Mouse (Mus musculus) stomach, embryonic 15.5 days (tissue): ENCODE data around the gene Casp3. TPM values are rescaled to one million over a fixed set of nuclear protein-coding genes. Genes with fewer than 3 reads are reported as not detected.

ENCODE experiments used
- ATAC-seq: fragments of 200-750 bp; cut with Nextera tagmentation; 2 replicates; pipeline ENCODE4 v1.8.0; 2017; ENCODE audit warnings: low read depth, moderate number of reproducible peaks, moderate TSS enrichment; ENCODE audit not compliant: insufficient read depth, low FRiP score
- H3K27ac ChIP-seq: fragments of 300-500 bp; sonication (generic); 2 replicates; pipeline ENCODE4 v1.5.1; 2015; ENCODE audit warnings: mild to moderate bottlenecking, inconsistent platforms
- H3K27me3 ChIP-seq: fragments of 300-500 bp; sonication (generic); replicated peaks from 2 replicates; pipeline ENCODE4 v1.6.1; 2015; ENCODE audit warnings: inconsistent platforms
- H3K36me3 ChIP-seq: fragments of 300-500 bp; sonication (generic); 2 replicates; pipeline ENCODE4 v1.6.1; 2015; ENCODE audit warnings: inconsistent platforms
- H3K4me1 ChIP-seq: fragments of 300-500 bp; sonication (generic); 2 replicates; pipeline ENCODE4 v1.6.1; 2015; ENCODE audit warnings: inconsistent platforms
- H3K4me2 ChIP-seq: fragments of 300-500 bp; sonication (generic); 2 replicates; pipeline ENCODE4 v1.6.1; 2015; ENCODE audit warnings: mild to moderate bottlenecking, inconsistent platforms
- H3K4me3 ChIP-seq: fragments of 300-500 bp; sonication (generic); replicated peaks from 2 replicates; pipeline ENCODE4 v1.5.1; 2015; ENCODE audit warnings: inconsistent platforms
- H3K9ac ChIP-seq: fragments of 300-500 bp; sonication (generic); 2 replicates; pipeline ENCODE4 v1.6.1; 2015; ENCODE audit warnings: inconsistent platforms
- H3K9me3 ChIP-seq: fragments of 300-500 bp; sonication (generic); 2 replicates; pipeline ENCODE4 v1.6.1; 2016; ENCODE audit warnings: inconsistent platforms
- WGBS: fragments of 180-500 bp; shearing (Covaris S2); methylation state at CpG from one replicate; pipeline ENCODE4 v1.1.7; 2015; 5-methylcytosine and 5-hydroxymethylcytosine counted together
- polyA plus RNA-seq: library from polyadenylated mRNA; unstranded; fragments of >200 nt; fragmentation: Nextera tagmentation; extraction: Ambion mirVana; gene quantifications from 2 replicates; pipeline ENCODE4 v1.2.1, GENCODE M21; 2015

Casp3 gene
- polyA plus RNA-seq, 1 experiment from 2014 or later, result 63.5 TPM

- no peak for ATAC-seq
- H3K4me3 ChIP-seq, result no peak overlapping the region
- WGBS, result 90% methylated on average over 4 of the region's 4 CpGs
- peaks cover 25% of the 10 kb centered on the region for H3K36me3 ChIP-seq
- H3K9me3 ChIP-seq, result no peaks in the 10 kb centered on the region
- 0 out of 2 replicates have a peak, but pooled peaks cover 3% of the 10 kb centered on the region for H3K4me1 ChIP-seq
- no peak overlapping the region for H3K27ac ChIP-seq
- no peaks in the 10 kb centered on the region for H3K27me3 ChIP-seq
- no peak overlapping the region for H3K9ac ChIP-seq
- no peak overlapping the region for H3K4me2 ChIP-seq
Observed at GRCm38 (mm10) chr8:46630932-46631331, 13.8 kb downstream of the Casp3 start.

GRCm38 (mm10) chr8:46639010-46639571 is 22.0 kb downstream of the Casp3 start:
- Histone ChIP-seq H3K4me1 (no peaks in the 10 kb centered on the region), H3K4me2 (no peak overlapping the region), H3K27me3 (no peaks in the 10 kb centered on the region), H3K9ac (no peak overlapping the region), H3K27ac (peak overlapping the region; percentile 17; the same call in 1 of the 2 replicates), H3K9me3 (no peaks in the 10 kb centered on the region), H3K36me3 (peaks cover 20% of the 10 kb centered on the region), H3K4me3 (no peak overlapping the region)
- ATAC-seq, result peak; percentile 56; the same call in 1 of the 2 replicates
- WGBS, result 26% methylated on average over 6 of the region's 6 CpGs

DNA sequence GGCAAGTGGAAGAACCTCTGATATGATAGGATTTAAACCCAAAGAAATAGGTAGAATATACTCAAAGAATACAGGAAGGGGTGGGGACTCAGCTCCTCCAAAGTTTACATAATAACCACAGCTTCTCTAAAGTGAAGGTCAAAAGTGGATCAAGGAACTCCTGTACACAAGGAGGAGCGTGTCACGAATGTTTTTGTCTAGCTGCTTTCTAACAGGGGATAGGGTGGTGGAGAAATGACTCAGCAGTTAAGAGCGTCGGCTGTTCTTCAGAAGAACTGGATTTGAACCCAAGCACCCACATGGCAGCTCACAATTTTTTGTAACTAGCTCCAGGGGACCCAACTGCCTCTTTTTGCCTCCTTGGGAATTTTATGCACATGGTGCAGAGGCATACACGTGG is 22.8 kb downstream of the Casp3 start:
- 66% methylated on average over 5 of the region's 5 CpGs for WGBS
- H3K4me3 ChIP-seq, result no peak overlapping the region
- no peaks in the 10 kb centered on the region for H3K27me3 ChIP-seq
- H3K4me2 ChIP-seq, result no peak overlapping the region
- peaks cover 16% of the 10 kb centered on the region for H3K36me3 ChIP-seq
- H3K27ac ChIP-seq, result no peak overlapping the region
- no peak for ATAC-seq
- H3K9me3 ChIP-seq, result no peaks in the 10 kb centered on the region
- H3K4me1 ChIP-seq, result no peaks in the 10 kb centered on the region
- H3K9ac ChIP-seq, result no peak overlapping the region

GRCm38 (mm10) chr8:46641272-46641671 is 24.2 kb downstream of the Casp3 start:
- WGBS, result 80% methylated on average over 5 of the region's 5 CpGs
- Histone ChIP-seq H3K27ac (no peak overlapping the region), H3K4me1 (no peaks in the 10 kb centered on the region), H3K27me3 (no peaks in the 10 kb centered on the region), H3K4me2 (no peak overlapping the region), H3K36me3 (peaks cover 8% of the 10 kb centered on the region; the same call in 1 of the 2 replicates), H3K9me3 (no peaks in the 10 kb centered on the region), H3K4me3 (no peak overlapping the region), H3K9ac (no peak overlapping the region)
- ATAC-seq, result no peak

- H3K9ac ChIP-seq, result no peak overlapping the region
- no peaks in the 10 kb centered on the region for H3K27me3 ChIP-seq
- H3K4me2 ChIP-seq, result no peak overlapping the region
- no peaks in the 10 kb centered on the region for H3K9me3 ChIP-seq
- H3K4me3 ChIP-seq, result no peak overlapping the region
- WGBS, result 80% methylated on average over 4 of the region's 4 CpGs
- H3K36me3 ChIP-seq, result no peaks in the 10 kb centered on the region
- H3K27ac ChIP-seq, result no peak overlapping the region
- no peaks in the 10 kb centered on the region for H3K4me1 ChIP-seq
- no peak for ATAC-seq
Observed at GRCm38 (mm10) chr8:46648421-46648820, 31.3 kb downstream of the Casp3 start.

GRCm38 (mm10) chr8:46651872-46652271 is 34.8 kb downstream of the Casp3 start:
- Histone ChIP-seq H3K4me2 (no peak overlapping the region), H3K4me1 (no peaks in the 10 kb centered on the region), H3K9ac (no peak overlapping the region), H3K36me3 (no peaks in the 10 kb centered on the region), H3K4me3 (no peak overlapping the region), H3K27me3 (no peaks in the 10 kb centered on the region), H3K9me3 (no peaks in the 10 kb centered on the region), H3K27ac (no peak overlapping the region)
- 63% methylated on average over 9 of the region's 9 CpGs for WGBS
- no peak for ATAC-seq

- WGBS, result 66% methylated on average over 2 of the region's 2 CpGs
Observed at GRCm38 (mm10) chr8:46655919-46656318, 38.8 kb downstream of the Casp3 start.

DNA sequence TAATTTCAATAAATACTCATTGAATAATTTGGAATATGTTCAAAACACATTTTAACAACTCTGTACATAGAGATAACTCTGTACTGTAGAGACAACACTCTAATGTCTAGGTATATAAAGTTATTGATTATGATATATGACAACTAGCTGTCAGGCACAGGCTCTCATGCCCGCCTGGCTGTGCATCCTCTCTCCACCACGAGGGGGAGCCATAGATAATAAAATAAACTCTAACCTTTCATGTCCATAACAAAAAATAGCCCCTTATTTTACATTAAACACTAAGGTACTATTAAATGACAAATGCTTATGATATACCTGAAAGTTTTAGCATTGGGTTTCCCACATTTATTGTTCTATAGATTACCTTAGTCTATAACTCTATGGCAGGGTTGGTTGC is 54.4 kb downstream of the Casp3 start:
- ATAC-seq, result no peak
- no peaks in the 10 kb centered on the region for H3K4me1 ChIP-seq

More at GRCm38 (mm10) chr8:46655919-46656318, 38.8 kb downstream of the Casp3 start:
- H3K4me3 ChIP-seq, result no peak overlapping the region
- no peaks in the 10 kb centered on the region for H3K9me3 ChIP-seq
- no peaks in the 10 kb centered on the region for H3K27me3 ChIP-seq
- H3K36me3 ChIP-seq, result no peaks in the 10 kb centered on the region
- no peak overlapping the region for H3K27ac ChIP-seq
- ATAC-seq, result no peak
- no peaks in the 10 kb centered on the region for H3K4me1 ChIP-seq
- H3K4me2 ChIP-seq, result no peak overlapping the region
- H3K9ac ChIP-seq, result no peak overlapping the region

DNA sequence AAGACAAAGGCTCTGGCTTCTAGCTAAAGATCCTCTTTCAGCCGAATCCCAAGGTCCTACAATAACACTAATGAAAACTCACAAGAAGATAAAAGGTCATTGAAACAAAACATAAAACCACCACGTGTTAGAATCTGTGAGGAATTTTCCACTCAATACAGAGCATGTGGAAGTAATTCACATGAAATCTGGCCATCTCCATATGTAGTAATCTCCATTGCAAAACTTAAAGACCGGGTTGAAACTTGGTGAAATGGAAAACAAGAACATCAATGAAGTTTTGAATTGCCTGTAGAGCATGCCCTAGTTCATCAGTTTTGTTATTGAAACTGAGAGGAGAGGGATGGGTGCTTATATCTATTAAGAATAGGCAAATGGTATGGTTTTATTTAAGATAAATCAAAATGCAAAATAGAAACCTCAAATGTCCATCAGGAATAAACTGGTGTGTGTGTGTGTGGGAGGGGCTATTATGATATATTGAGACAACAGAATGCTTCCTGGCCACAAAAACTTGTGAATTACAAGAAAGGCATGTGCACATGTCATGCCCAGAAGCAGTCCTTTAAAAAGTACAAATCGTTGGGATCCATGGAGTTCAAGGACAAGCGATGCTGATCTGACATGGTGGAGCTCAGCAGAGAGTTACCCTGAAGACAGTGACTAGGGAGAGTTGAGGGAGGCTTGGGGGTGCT is 63.7 kb downstream of the Casp3 start:
- H3K9me3 ChIP-seq, result no peaks in the 10 kb centered on the region
- no peak overlapping the region for H3K4me3 ChIP-seq
- H3K4me1 ChIP-seq, result no peaks in the 10 kb centered on the region
- ATAC-seq, result no peak
- H3K4me2 ChIP-seq, result no peak overlapping the region
- H3K27ac ChIP-seq, result no peak overlapping the region
- no peak overlapping the region for H3K9ac ChIP-seq
- 68% methylated on average over 5 of the region's 5 CpGs for WGBS
- H3K27me3 ChIP-seq, result no peaks in the 10 kb centered on the region
- H3K36me3 ChIP-seq, result no peaks in the 10 kb centered on the region

More for the DNA sequence above, 54.4 kb downstream of the Casp3 start:
- Histone ChIP-seq H3K4me3 (no peak overlapping the region), H3K4me2 (no peak overlapping the region), H3K9me3 (no peaks in the 10 kb centered on the region), H3K27ac (no peak overlapping the region), H3K27me3 (no peaks in the 10 kb centered on the region), H3K9ac (no peak overlapping the region), H3K36me3 (no peaks in the 10 kb centered on the region)
- 1% methylated on average over 2 of the region's 2 CpGs for WGBS

DNA sequence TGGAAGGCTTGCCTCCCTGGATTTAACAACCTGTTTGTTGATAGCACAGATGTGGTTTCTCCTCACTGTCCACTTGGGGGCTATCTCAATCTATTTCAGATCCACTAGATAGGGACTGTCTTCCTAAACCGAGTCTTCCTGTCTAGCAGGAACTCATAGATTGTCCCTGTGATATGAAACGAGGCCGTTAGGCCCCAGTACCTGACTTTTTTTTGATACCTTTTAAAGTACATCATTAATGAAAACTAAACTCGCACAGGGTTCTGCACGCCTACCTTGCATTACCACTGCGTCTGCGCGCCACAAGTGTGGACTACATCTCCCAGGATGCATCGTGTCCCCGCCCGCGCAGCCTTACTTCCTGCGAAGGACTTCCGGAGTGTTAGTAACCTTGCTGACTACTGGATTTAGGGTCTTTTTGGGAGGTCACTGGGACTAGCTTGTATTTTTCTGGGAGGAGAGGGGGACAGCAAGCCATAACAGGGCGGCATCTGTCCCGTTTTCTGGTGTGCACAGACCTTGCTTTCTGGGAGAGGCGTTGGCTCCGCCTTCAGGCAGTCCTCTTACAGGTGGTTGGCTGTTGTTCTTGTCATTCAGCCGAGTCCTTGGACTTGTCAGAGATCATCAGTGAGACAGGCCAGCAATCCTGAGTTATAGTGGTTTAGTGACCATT is 69.7 kb downstream of the Casp3 start:
- Histone ChIP-seq H3K9me3 (no peaks in the 10 kb centered on the region), H3K4me3 (peak overlapping the region; percentile 62)
- under 1% methylated on average over 19 of the region's 19 CpGs for WGBS

More for the DNA sequence above, 69.7 kb downstream of the Casp3 start:
- H3K27ac ChIP-seq, result peak overlapping the region; percentile 90
- no peaks in the 10 kb centered on the region for H3K4me1 ChIP-seq
- peak overlapping the region; percentile 48 for H3K4me2 ChIP-seq
- peak overlapping the region; percentile 45; the same call in 1 of the 2 replicates for H3K9ac ChIP-seq
- peak; percentile 99 for ATAC-seq
- H3K36me3 ChIP-seq, result no peaks in the 10 kb centered on the region
- no peaks in the 10 kb centered on the region for H3K27me3 ChIP-seq
